Mouse (Mus musculus) cortical plate, adult 2 months (tissue): ENCODE measurements around the gene Tanc1.

Experiments used
- CTCF ChIP-seq: fragments of 200-500 bp; IDR thresholded peaks from 2 replicates; pipeline ENCODE4 v1.5.1; 2011; ENCODE audit warnings: mild to moderate bottlenecking, control low read depth, low read length; ENCODE audit not compliant: insufficient read depth; ENCODE audit errors: extremely low read depth
- POLR2A ChIP-seq: fragments of 200-500 bp; IDR thresholded peaks from 2 replicates; pipeline ENCODE4 v1.6.1; 2011; ENCODE audit warnings: mild to moderate bottlenecking, low read length, control low read depth; ENCODE audit not compliant: insufficient read depth; ENCODE audit errors: extremely low read depth

DNA sequence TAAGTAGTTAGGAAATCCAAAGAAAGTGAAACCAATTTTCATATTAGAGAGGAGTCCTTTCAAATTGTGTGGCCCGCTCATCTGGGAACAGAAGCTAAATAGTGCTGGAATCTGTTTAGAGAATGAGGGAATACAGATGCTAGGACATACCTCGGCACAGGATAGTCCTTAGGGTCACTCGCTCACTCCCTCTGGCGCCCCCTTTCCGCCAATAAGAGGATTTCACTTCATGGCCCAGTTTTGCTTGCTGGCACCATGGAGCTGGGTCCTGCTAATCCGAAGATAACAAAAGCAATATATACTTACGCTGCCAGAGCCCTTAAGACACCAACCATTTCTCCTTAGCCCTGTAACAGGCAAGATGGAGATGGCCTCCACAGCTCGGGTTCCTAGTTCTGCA lies 15.3 kb upstream of the Tanc1 start:
- TF ChIP-seq CTCF = no peak
- no peak for TF ChIP-seq POLR2A
